Mouse (Mus musculus): ENCODE results near the gene Fam228a.

DNA sequence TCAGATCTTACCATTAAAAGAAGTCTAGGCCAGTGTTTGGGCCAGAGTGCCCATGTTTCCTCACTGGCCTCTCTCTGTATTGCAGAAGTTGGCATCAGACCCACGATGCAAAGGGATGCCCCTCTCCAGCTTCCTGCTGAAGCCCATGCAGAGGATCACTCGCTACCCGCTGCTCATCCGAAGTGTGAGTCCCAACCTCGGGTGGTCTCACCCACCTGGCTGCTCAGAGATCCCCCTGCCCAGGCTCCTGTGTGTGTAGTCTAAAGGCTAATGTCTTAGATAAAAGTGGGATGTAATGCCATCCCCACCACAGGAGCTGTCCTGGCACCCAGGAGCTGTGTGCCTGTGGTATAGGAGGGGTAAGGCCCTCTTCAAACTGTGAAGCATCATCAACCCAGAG lies 32.1 kb downstream of the Fam228a start:
- TF ChIP-seq CTCF (IDR thresholded peaks at IDR 0.05; ENCODE audit: insufficient read depth, low read length) (no peak), POLR2A (IDR thresholded peaks at IDR 0.05; ENCODE audit: borderline replicate concordance, extremely low read depth, low read depth, low read length) (no peak)
